Mouse (Mus musculus) lung, postnatal 10 days (tissue): ENCODE measurements around the gene Tmem44.

Experiments used
- DNase-seq: peaks from one replicate; pipeline ENCODE4 v3.0.0; 2021

The Tmem44 gene

GRCm38 (mm10) chr16:30549966-30550747, 485 bp downstream of the Tmem44 start:
- peak; percentile 86 for DNase-seq

- DNase-seq: no peak
Observed at GRCm38 (mm10) chr16:30549516-30549915, 1.1 kb downstream of the Tmem44 start.

GRCm38 (mm10) chr16:30548291-30548690, 2.4 kb downstream of the Tmem44 start:
- no peak for DNase-seq

- no peak for DNase-seq
Observed at GRCm38 (mm10) chr16:30544693-30545092, 5.9 kb downstream of the Tmem44 start.

- DNase-seq: no peak
Observed at GRCm38 (mm10) chr16:30543386-30543785, 7.3 kb downstream of the Tmem44 start.

GRCm38 (mm10) chr16:30542826-30543225, 7.8 kb downstream of the Tmem44 start:
- no peak for DNase-seq

GRCm38 (mm10) chr16:30540107-30541001, 10.3 kb downstream of the Tmem44 start:
- no peak for DNase-seq

GRCm38 (mm10) chr16:30539433-30539832, 11.2 kb downstream of the Tmem44 start:
- DNase-seq: peak; percentile 69

GRCm38 (mm10) chr16:30535075-30535474, 15.6 kb downstream of the Tmem44 start:
- DNase-seq: no peak

GRCm38 (mm10) chr16:30533592-30533991, 17.1 kb downstream of the Tmem44 start:
- no peak for DNase-seq

GRCm38 (mm10) chr16:30532929-30533328, 17.7 kb downstream of the Tmem44 start:
- DNase-seq: no peak

GRCm38 (mm10) chr16:30531761-30532406, 18.8 kb downstream of the Tmem44 start:
- peak; percentile 79 for DNase-seq

GRCm38 (mm10) chr16:30530815-30531214, 19.8 kb downstream of the Tmem44 start:
- peak; percentile 62 for DNase-seq

- DNase-seq: no peak
Observed at GRCm38 (mm10) chr16:30528386-30528785, 22.3 kb downstream of the Tmem44 start.

GRCm38 (mm10) chr16:30527889-30528288, 22.8 kb downstream of the Tmem44 start:
- DNase-seq: no peak

GRCm38 (mm10) chr16:30525756-30526155, 24.9 kb downstream of the Tmem44 start:
- no peak for DNase-seq

GRCm38 (mm10) chr16:30524481-30524880, 26.2 kb downstream of the Tmem44 start:
- DNase-seq: no peak

- peak; percentile 44 for DNase-seq
Observed at GRCm38 (mm10) chr16:30522253-30522940, 28.2 kb downstream of the Tmem44 start.

- DNase-seq: no peak
Observed at GRCm38 (mm10) chr16:30521147-30521546, 29.5 kb downstream of the Tmem44 start.

GRCm38 (mm10) chr16:30520361-30520823, 30.2 kb downstream of the Tmem44 start:
- peak; percentile 89 for DNase-seq

GRCm38 (mm10) chr16:30518635-30519034, 32.0 kb downstream of the Tmem44 start:
- DNase-seq: peak; percentile 50

- no peak for DNase-seq
Observed at GRCm38 (mm10) chr16:30517666-30518283, 32.9 kb downstream of the Tmem44 start.
